Mouse (Mus musculus): ENCODE measurements around the gene Dcaf10. TPM values are rescaled to one million over a fixed set of nuclear protein-coding genes. Genes with fewer than 3 reads are reported as not detected.

Dcaf10 gene
- polyA plus RNA-seq, 1 experiment, result 14.7 TPM

DNA sequence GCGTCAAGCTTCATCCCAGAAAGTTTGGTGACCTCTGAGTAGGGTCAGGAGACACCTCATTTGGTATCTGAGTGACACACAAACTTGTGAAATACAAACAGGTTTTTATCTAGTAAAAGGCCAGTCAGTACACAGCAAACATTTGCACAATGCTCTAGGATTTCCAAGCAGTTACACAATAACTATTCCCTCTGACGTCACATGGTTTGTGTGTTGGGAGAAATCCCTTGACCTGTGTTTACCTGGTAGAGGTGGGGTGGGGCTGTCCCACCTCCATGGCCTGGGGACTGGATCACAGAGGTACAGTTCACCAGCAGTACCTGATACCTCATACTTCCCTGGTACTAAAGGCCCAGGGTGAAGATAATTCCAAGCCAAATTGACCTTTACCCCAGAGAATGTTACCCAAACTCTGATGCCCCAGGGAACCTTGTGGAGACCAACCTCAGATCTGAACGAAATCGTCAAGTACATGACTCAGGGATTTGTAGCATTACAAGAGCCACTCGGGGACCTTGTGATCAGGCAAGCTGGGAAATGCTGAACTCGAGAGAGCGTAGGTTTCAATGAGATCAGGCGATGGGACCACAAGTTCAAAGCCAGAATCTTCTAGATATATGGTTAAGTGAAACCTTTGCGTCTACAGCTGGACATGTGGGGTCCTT is 71.9 kb downstream of the Dcaf10 start:
- WGBS, result 70% methylated on average over 9 of the region's 9 CpGs
- Histone ChIP-seq H3K4me1 (ENCODE audit: control insufficient read depth, insufficient read depth, low read length) (peaks cover 3% of the 10 kb centered on the region; the same call in 1 of the 2 replicates), H3K4me3 (replicated peaks; ENCODE audit: extremely low read depth, low read depth, low read length) (no peak overlapping the region)
- peak; percentile 41 for DNase-seq
- TF ChIP-seq CTCF (IDR thresholded peaks at IDR 0.05; ENCODE audit: insufficient read depth, low read length), result no peak
- TF ChIP-seq POLR2A (IDR thresholded peaks at IDR 0.05; ENCODE audit: borderline replicate concordance, extremely low read depth, low read depth, low read length), result no peak

GRCm38 (mm10) chr4:45416314-45416713 is 74.4 kb downstream of the Dcaf10 start:
- TF ChIP-seq CTCF (IDR thresholded peaks at IDR 0.05; ENCODE audit: insufficient read depth, low read length) (no peak), POLR2A (IDR thresholded peaks at IDR 0.05; ENCODE audit: borderline replicate concordance, extremely low read depth, low read depth, low read length) (no peak)
- DNase-seq, result no peak
- 64% methylated on average over 7 of the region's 7 CpGs for WGBS
- no peak overlapping the region for H3K4me3 ChIP-seq (replicated peaks; ENCODE audit: extremely low read depth, low read depth, low read length)
- H3K4me1 ChIP-seq (ENCODE audit: control insufficient read depth, insufficient read depth, low read length), result peaks cover 8% of the 10 kb centered on the region

DNA sequence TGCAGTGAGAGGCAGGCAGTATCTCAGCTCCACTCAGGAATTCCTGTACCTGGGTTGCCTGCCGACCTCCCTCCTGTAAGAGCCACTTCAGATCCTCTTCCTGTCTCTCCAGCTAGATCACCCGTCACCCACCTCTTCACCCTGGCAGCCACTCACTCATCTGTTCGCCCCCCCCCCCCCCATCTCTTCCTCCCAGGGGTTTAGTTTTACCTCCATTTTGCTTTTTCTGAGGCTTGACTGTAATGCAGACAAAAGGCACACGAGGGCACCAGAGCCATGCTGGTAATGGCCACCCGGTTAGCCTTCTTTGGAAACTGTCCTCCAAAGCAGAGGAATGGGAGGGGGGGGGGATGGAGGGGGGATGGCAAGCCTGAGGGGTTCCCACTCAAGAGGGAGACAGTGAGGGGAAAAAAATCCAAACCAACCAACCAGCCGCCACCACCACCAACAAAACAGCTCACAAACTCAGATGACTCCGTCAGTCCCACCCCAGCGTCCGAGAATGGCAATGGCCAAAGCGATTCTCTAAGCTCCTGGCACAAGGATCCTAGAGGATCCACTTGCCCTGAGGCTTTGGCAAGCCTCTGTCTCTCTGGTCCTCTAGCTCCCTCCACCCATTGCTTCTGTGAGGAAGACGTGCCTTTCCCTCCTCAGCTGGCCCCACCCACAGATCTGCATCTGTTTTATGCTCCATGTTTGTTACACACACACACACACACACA is 76.5 kb downstream of the Dcaf10 start:
- DNase-seq, result peak; percentile 70
- Histone ChIP-seq H3K4me3 (replicated peaks; ENCODE audit: extremely low read depth, low read depth, low read length) (no peak overlapping the region), H3K4me1 (ENCODE audit: control insufficient read depth, insufficient read depth, low read length) (peaks cover 8% of the 10 kb centered on the region)
- no peak for TF ChIP-seq POLR2A (IDR thresholded peaks at IDR 0.05; ENCODE audit: borderline replicate concordance, extremely low read depth, low read depth, low read length)
- peak; percentile 93 for TF ChIP-seq CTCF (IDR thresholded peaks at IDR 0.05; ENCODE audit: insufficient read depth, low read length)
- WGBS, result 26% methylated on average over 11 of the region's 11 CpGs

DNA sequence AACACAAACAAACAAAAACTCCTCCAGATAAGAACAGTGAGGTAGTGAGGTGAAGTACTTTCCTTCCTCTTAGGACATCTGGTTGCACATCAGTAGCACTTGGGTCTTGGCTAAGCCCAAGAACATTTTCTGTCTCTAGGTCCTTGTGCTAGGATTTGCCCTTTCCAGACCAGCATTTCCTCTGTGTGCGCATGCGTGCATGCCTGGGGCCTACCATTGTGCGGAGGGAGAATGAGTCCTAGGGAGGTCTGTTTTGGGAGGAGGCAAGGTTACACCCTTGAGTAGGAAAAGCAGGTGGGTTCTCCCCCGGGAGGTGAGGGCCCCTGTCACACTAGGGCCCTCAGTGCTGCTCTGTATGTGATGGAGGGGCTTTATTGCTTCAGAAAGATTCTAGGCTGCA is 77.2 kb downstream of the Dcaf10 start:
- TF ChIP-seq CTCF (IDR thresholded peaks at IDR 0.05; ENCODE audit: insufficient read depth, low read length), result no peak
- no peak for TF ChIP-seq POLR2A (IDR thresholded peaks at IDR 0.05; ENCODE audit: borderline replicate concordance, extremely low read depth, low read depth, low read length)
- no peak overlapping the region for H3K4me3 ChIP-seq (replicated peaks; ENCODE audit: extremely low read depth, low read depth, low read length)
- WGBS, result 90% methylated on average over 4 of the region's 4 CpGs
- no peak for DNase-seq
- peaks cover 8% of the 10 kb centered on the region for H3K4me1 ChIP-seq (ENCODE audit: control insufficient read depth, insufficient read depth, low read length)

- TF ChIP-seq POLR2A (IDR thresholded peaks at IDR 0.05; ENCODE audit: borderline replicate concordance, extremely low read depth, low read depth, low read length), result no peak
- no peak for TF ChIP-seq CTCF (IDR thresholded peaks at IDR 0.05; ENCODE audit: insufficient read depth, low read length)
- Histone ChIP-seq H3K4me3 (replicated peaks; ENCODE audit: extremely low read depth, low read depth, low read length) (no peak overlapping the region), H3K4me1 (ENCODE audit: control insufficient read depth, insufficient read depth, low read length) (peaks cover 8% of the 10 kb centered on the region)
- no peak for DNase-seq
- WGBS, result 47% methylated on average over 3 of the region's 3 CpGs
Observed at GRCm38 (mm10) chr4:45420733-45421132, 78.8 kb downstream of the Dcaf10 start.

DNA sequence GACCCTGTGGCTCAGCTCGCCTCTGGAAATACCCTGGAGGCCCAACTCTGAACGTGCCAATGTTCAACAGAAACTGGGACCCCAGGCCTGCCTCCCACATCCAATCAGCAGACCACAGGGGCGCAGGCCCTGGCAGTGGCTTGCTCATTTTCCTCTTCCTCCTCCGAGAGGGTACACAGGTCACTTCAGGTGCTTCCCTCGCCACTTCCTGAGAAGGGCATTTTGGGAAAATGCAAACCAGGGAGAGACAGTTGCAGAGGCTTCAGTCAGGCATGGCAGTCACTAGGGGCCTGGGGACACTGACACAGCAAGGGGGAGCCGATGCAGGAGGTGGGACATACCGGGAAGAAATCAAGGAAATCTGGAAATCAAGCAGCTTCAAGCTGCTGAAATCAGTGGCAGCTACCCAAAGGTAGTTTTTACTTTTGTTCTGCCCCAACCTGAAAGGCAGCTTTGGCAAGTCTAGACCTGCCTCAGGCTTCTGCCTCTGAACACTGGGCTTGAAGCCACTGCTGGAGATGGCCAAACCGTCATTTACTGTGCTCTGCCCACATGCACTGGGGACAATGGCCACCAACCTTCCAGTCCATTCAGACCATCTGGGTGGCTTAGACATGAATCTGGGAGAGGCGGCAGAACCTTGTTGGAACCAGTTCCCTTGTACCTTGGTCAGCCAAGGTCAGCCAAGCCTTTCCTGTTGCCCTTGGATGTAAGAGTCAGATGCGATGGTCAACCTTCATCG is 79.8 kb downstream of the Dcaf10 start:
- no peak overlapping the region for H3K4me3 ChIP-seq (replicated peaks; ENCODE audit: extremely low read depth, low read depth, low read length)
- peaks cover 8% of the 10 kb centered on the region for H3K4me1 ChIP-seq (ENCODE audit: control insufficient read depth, insufficient read depth, low read length)
- WGBS, result 69% methylated on average over 11 of the region's 11 CpGs
- no peak for DNase-seq
- TF ChIP-seq CTCF (IDR thresholded peaks at IDR 0.05; ENCODE audit: insufficient read depth, low read length) (no peak), POLR2A (IDR thresholded peaks at IDR 0.05; ENCODE audit: borderline replicate concordance, extremely low read depth, low read depth, low read length) (no peak)

DNA sequence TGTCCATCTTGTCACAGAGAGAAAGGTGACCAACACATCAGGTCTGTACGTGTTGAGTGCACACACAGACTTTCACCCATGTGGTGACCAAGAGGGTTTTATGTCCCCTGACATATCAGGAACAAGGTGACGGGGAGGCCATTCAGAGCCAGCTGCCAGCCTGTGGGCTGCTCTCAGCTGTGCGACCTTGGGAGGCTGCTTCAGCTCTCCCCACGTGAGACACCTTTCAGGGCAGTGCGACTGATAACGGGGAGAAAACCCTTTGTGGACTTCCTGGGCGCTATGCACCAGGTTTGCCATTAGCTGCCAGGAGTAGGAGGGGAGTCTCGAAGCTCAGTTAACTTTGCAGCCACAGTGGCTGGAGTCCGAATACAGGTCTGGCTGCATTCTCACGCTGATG is 80.7 kb downstream of the Dcaf10 start:
- no peak for TF ChIP-seq CTCF (IDR thresholded peaks at IDR 0.05; ENCODE audit: insufficient read depth, low read length)
- no peak for TF ChIP-seq POLR2A (IDR thresholded peaks at IDR 0.05; ENCODE audit: borderline replicate concordance, extremely low read depth, low read depth, low read length)
- no peak for DNase-seq
- no peak overlapping the region for H3K4me3 ChIP-seq (replicated peaks; ENCODE audit: extremely low read depth, low read depth, low read length)
- WGBS, result 85% methylated on average over 10 of the region's 10 CpGs
- peaks cover 8% of the 10 kb centered on the region for H3K4me1 ChIP-seq (ENCODE audit: control insufficient read depth, insufficient read depth, low read length)

DNA sequence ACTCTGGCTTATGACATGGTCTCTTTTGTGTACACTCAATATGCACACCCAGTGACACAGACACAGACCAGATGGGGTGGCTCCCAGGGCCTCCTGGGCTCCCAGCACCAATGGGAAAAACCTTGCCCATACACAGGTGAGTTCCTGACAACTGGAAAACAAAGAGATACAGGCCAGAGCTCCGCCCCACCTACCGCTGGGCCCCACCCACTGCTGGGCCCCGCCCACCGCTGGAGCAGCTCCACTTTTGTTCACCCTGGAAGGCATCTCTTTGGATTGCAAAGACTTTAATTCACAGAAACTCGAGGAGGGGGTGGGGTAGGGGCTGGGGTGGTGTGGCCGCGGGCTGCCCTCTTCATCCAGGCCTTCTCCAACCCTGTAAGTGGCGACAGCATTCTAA is 81.5 kb downstream of the Dcaf10 start:
- DNase-seq, result peak; percentile 29
- WGBS, result 43% methylated on average over 8 of the region's 8 CpGs

DNA sequence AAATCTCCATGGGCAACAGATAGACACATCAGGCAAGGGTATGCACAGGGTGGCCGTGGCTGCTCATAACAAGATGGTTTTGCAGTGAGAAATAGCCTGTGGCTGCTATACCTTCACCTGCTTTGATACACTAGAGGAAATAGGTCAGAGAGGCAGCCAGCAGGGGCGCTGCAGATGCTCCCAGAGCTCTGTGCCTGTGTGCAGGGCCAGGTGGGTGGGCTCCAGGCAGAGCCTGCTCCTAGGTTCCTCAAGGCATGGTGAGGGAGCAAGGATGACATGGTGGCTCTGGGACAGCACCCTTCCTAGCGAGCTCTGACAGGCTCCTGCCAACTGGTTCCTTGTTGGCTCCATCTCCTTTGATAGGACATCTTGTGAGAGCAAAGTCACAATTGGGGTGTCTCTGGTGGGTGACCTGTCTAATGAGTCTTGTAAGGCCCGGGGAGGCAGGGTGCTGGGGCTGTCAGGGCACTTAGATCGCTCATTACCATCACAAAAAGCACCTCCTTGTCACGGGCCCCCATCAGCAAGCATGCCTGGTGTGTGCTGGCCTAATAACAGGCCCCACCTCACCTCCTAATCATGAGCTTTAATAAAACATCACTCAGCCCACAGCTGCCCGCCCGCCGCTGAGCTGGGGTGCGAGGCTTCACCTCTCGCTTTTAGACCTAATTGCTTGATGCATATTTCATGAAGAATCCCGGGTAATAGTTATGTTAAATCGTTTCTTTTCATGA is 85.0 kb downstream of the Dcaf10 start:
- 84% methylated on average over 13 of the region's 13 CpGs for WGBS
- DNase-seq, result no peak
- no peaks in the 10 kb centered on the region; the same call in 1 of the 2 replicates for H3K4me1 ChIP-seq (ENCODE audit: control insufficient read depth, insufficient read depth, low read length)
- no peak overlapping the region for H3K4me3 ChIP-seq (replicated peaks; ENCODE audit: extremely low read depth, low read depth, low read length)
- 0 out of 2 replicates have a peak, but pooled peaks have one; percentile 17 for TF ChIP-seq CTCF (IDR thresholded peaks at IDR 0.05; ENCODE audit: insufficient read depth, low read length)
- TF ChIP-seq POLR2A (IDR thresholded peaks at IDR 0.05; ENCODE audit: borderline replicate concordance, extremely low read depth, low read depth, low read length), result no peak

More for the DNA sequence above, 81.5 kb downstream of the Dcaf10 start:
- TF ChIP-seq CTCF (IDR thresholded peaks at IDR 0.05; ENCODE audit: insufficient read depth, low read length) (no peak), POLR2A (IDR thresholded peaks at IDR 0.05; ENCODE audit: borderline replicate concordance, extremely low read depth, low read depth, low read length) (no peak)
- Histone ChIP-seq H3K4me1 (ENCODE audit: control insufficient read depth, insufficient read depth, low read length) (peaks cover 8% of the 10 kb centered on the region), H3K4me3 (replicated peaks; ENCODE audit: extremely low read depth, low read depth, low read length) (no peak overlapping the region)

Other genes with a start within 250 kb of the Dcaf10 start
- 37.3 and 48.5 TPM in 2 replicates for gene Tomm5, start 234.0 kb upstream of the Dcaf10 start, polyA plus RNA-seq (2012; rRNA removed)
- 2.8 and 3.9 TPM in 2 replicates for gene Frmpd1, start 157.2 kb upstream of the Dcaf10 start, polyA plus RNA-seq (2012; rRNA removed)
- 1.9 and 3.0 TPM in 2 replicates for gene Trmt10b, start 45.0 kb upstream of the Dcaf10 start, polyA plus RNA-seq (2012; rRNA removed)
- 20.6 and 22.2 TPM in 2 replicates for gene Exosc3, start 631 bp downstream of the Dcaf10 start, polyA plus RNA-seq (2012; rRNA removed)
- 86.4 and 109 TPM in 2 replicates for gene Slc25a51, start 66.7 kb downstream of the Dcaf10 start, polyA plus RNA-seq (2012; rRNA removed)
- gene Shb, start 190.4 kb downstream of the Dcaf10 start, polyA plus RNA-seq (2012; rRNA removed), result 36.2 and 37.7 TPM in 2 replicates

Data from lung, adult 2 months (tissue).